Mouse (Mus musculus) testis, postnatal 10 days (tissue): ENCODE measurements around the gene Megf9.

Experiments
- DNase-seq: peaks from one replicate; pipeline ENCODE4 v3.0.0; 2021; ENCODE audit warnings: low spot score

Gene Megf9

DNA sequence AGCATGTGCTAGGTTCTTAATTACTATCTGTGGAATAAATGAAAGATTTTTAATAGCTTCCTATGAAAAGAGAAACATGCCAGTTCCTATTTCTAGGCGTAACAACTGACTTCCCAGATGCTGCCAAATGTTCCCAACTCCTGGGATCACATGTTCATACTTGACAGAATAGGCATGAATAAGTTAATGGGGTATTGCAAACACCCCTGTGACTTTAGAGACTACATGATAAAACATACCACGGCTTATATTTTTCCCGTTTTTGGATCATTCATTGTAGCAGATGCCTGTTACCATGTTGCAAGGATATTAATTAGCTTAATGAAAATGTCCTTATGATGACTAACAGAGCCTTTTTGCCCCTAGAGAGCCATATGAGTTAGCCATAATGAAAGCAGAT is 88.0 kb downstream of the Megf9 start:
- DNase-seq, result no peak

DNA sequence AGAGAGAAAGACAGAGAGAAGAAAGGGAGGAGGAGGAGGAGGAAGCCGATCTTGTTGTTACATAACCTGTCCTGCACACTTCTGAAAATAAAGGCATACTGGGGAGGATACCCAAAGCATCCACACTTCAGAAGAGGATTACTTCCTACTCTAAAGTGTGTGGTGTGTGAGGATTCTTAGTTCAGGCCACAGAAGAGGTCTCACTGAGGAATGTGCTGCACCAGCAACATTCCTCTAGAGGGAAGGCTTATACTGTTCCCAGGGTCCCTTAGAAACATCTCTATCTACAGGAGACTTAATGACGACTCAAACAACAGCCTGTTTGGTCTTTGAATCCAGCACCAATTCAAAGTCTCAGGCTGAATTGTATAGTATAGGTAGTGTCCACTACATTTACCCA is 114.6 kb downstream of the Megf9 start:
- DNase-seq, result no peak

DNA sequence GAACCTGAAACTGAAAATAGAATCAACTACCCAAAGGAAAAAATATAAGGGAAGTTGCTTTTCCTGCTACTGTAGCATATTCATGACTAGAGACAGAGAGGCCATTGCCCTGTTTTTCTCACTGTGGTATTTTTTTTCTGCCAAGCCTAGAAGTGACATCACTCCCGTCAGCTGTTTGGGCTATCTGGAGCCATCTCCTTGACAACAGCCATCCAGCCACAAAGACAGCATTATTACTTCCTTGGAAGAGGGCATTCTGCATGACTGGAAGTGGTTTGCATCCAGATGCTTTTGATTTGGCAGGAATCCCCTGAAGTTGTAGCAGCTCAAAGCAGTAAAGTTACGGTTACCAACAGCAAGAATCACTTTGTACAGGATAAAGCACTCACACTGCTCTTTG is 122.7 kb downstream of the Megf9 start:
- DNase-seq, result no peak

DNA sequence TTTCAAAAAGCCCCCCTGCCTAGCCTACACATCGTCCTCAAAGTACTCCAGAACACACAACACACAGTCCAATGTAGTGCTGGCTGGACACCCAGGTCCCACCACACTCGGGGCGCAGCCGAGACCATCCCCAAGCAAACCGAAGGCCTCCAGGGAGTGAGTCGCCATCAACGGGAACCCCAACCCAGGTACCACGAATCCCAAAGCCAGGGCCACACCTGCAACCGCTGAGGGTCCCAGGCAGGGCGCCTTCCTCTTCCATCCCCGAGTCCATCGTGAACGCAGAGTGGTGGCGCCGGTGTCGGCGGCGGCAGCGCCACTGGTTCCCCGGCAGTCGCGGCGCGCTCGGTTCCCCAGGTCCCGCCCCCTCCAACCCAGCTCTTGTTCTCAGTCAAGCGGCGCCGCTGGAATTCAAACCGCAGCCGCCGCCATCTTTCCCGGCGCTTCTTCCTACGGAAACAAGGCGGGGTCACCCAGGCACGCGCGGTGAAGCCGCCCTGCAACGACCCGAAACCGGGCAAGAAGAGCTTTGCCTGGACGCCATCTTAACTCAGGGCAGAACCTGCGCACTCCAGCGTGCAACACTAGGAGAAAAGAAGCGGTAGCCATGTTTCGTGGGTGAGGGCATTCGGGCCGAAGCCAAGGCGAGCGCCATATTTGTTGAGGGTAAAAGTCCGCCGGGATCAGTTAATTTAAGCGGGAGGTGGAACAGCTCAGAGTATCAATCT is 124.6 kb downstream of the Megf9 start, which contains the start of gene Cdk5rap2:
Cdk5rap2 (minus strand) TSS at position 450 of the 728 bp plus-strand sequence.
- peak; percentile 94 for DNase-seq

DNA sequence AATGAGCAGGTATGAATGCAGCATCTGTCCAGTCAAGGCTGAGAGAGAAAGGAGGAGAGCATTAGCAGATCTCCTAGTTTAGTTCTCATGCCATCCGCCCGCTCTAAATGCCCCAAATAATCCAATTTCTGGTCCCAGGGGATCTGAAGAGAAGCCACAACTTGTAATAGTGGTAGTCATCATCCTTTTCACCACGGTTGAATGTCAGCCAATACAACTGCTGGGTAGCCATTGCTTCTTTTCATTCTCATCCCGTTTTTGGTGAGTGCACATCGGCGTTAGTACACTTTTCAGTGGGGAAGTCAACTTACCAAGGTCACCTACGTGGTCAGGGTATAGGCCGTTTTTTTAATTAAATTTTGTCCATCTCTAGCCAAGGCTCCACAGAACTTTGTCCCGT is 125.3 kb downstream of the Megf9 start:
- DNase-seq, result no peak

DNA sequence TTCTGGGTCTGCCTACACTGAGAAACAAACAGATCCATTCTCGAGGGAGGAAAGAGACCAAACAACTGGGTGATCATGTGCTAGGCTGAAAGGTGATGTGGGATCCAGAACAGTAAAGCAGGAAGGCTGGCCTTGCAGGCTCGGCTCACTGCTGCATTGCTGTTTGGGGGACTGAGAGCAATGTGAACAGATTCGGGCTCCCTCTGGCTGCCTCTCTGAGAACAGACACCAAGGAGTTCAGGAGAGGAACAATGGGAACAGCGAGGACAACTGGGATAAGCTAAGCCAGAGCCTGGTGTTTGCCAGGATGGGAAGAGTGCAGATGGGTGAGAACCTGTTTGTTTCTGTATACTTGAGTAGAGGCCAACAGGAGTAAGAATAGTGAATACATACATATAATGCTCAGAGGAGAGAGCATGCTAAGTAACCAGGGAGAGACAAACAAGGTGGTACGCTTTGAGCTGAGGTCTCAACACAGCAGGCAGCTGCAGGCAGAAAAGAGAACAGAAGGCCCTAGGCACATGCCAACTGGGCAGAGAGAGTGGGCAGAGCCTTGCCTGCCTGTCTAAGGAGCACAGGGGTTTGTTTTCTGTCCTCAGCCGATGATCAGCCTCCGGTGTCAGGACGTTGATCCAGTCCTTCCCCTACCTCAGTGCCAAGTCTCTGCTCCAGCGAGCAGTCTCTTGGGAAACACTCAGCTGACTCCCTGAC is 132.5 kb downstream of the Megf9 start:
- DNase-seq, result peak; percentile 49

DNA sequence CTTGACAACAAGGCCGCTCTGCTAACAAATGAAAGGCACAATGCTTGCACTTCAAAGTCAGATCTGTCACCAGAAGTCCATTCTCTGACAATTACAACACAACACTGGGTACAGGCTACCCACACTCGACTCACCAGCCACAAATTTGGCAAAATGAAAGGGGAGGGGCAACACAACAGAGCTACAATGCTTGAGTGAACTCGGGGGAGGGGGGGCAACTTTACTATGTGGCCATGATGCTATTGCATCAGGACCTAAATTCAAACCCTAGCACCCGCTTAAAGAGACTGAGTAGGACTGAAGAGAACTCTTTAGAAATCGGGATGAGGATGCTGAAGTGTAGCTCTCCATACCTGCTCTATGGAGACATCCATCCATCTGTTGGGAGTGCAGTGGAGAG is 135.3 kb downstream of the Megf9 start:
- no peak for DNase-seq

DNA sequence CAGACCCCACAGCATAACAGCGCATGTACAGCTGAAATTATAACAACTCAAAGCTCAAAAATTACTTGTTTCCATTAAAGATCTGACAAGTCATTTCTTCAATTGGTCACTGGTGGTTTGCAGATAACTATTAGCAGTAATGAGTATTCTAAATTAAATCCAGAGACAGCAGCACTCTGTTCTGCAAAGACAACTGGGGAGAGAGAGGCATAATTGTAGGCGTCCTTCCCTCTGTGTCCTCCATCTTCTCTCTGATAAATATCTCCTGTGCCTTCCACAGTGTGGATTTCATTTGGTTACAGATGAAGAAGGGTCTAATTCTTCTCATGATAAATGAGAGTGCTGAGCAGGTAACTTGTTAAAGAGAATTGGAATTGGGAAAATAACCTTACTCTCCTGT is 135.7 kb downstream of the Megf9 start:
- DNase-seq, result no peak

DNA sequence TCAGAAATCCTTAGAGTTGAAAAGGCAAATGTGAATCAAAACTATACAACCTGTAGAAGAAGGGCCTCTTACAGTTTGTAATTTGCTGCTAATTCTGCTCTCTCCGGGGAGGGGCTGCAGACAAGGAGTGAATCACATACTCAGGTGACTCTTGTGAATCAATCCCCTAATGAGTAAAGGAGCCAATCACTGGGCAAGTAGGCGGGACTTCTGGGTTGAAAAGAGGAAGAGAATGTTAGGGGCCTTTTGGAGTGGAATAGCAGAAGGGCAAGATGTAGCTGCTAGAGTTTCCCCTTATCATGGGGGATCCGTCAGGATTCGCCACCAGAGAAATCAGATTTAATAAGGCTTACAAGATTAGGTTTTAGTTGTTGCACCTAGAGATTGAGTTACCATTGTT is 136.7 kb downstream of the Megf9 start:
- no peak for DNase-seq

DNA sequence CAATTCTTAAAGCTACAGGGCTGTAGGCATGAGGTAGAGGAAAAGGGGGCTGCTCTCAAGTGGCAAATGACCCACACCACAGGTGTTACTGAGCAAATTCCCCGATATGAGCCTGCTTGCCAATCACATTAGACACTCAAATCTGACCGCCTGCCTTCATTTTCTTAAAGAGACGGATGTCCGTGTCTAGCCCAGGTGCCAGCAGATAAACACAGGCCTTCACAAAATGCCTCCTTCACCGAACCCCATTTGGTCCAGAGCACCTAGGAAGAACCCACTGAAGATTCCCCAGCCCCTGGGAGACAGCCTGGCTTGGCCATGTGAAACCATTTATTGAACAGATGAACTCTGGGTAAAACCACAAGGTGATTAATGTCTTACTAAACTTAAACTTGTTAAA is 138.1 kb downstream of the Megf9 start:
- no peak for DNase-seq

DNA sequence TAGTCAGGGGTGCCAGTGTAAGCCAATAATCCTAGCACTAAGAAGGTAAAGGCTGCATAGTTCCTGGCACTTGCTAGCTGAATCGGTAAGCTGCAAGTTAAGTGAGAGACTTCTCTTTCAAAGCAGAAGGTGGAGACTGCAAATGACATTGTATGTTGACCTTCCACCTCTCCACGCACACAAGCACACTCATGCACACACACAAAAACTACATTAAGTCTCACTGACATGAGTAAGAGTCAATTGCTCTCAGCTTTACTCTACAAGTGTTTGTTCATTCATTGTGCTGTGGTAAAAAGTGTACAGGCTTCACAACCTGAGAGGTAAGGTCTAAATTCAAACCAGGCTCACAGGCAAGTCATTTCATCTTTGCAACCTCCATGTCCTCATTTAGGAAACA is 140.1 kb downstream of the Megf9 start:
- no peak for DNase-seq

DNA sequence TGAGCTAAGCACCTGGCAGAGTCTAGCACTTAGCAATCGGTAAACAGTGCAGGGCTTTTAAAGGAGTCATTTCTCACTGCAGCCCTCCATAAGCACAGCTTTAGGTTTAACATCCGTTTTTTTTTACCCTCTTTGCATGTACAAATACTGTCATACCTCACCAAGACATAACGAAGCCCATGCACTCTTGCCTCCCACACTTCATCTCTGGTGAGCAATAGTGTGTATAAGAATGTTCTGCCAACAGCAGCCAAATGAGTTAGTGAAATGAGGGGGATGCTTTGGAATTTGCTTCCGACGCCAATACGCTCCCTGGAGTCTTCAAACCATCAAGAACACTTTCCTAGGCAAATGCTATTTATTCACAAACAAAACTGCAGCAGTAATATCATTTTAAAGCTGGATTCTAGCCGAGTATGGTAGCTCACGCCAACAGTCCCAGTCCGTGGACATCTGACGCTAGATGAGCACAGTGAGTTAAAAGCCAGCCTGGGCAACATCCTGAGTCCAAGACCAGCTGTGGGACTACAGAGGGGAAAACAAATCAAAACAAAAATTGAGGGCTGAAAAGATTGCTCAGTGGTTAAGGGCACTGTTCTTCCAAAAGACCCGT is 142.9 kb downstream of the Megf9 start:
- no peak for DNase-seq

DNA sequence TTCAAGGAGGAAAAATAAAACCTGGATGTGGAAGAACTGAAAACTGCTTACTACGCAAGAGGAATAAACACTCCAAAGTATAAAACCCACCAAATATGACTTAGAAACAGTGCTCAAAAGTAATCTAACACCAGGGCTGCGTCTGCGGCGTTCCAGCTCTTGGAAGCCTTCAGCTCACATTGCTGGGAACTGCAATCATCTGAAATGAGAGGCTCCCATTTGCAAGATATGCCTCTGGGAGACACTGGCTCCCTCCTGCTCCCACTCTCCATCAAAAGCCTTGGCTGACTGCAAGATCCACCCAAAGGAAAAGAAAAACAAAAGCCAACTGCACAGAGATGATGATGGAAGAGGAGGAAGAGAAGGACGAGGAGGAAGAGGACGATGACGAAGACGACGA is 143.7 kb downstream of the Megf9 start:
- no peak for DNase-seq

DNA sequence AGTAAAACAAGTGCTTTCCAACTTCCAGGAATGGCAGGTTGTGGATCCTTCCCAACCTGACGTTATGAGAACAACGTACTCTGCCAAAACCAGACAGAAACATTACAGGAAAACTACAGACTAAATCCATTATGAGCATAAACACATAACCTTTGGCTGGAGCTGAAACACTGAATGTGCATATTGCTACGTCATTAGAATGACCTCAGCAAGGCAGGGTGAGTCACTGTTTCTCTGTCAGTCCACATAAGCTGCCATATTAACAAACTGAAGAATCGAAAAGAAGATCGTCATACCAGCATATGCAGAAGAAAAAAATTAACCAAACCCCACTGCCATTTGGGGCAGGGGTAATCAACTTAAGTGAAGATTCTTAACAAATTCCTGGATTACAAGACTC is 148.6 kb downstream of the Megf9 start:
- no peak for DNase-seq

DNA sequence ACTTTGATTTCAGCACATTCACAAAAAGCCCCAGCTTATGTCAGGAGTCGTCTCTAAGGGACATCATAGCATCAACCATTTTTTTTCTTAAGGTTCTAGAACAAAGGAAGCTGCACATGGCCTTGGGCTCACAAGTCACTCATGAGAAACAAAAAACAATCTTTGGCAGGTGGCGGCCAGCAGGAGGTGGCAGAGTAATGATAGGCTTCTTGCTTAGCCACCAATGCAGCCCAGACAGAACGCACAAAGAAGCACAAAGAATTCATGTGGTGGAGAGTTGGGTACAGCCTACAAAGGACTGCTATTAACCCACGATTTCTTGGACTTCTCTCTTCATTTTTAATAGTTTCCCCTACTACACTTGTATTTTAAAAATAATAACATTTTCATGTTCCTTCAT is 157.4 kb downstream of the Megf9 start:
- DNase-seq, result peak; percentile 45
